Mouse (Mus musculus) E14TG2a.4 (cell line): Measurements from ENCODE around the gene Dner.

Experiments used
- CTCF ChIP-seq: conservative IDR thresholded peaks from 2 replicates; pipeline ENCODE4 v1.5.1; 2014; ENCODE audit warnings: low read length
- POU5F1 ChIP-seq: IDR thresholded peaks from 2 replicates; pipeline ENCODE4 v1.6.1; 2014; ENCODE audit warnings: low read length, borderline replicate concordance

DNA sequence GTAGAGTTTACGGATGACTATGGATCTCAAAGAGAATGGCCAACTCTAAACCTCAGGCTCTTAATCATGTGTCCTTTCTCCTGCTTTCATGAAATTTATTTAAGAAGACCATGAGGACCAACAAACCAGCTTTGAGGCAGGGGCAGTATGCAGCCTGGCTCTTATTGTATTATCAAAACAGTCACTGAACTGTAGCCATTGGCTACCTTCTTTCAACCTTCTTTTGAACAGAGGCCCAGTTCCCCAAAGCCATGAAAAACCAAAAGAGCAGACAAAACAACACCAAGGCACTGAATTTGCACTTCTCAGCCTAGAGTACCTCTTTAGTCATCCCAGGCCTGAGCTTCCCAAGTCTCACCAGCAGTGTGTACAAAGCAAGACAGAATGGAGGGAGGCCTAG lies 207.5 kb downstream of the Dner start:
- no peak for TF ChIP-seq CTCF
- TF ChIP-seq POU5F1, result no peak
